Mouse (Mus musculus): ENCODE results near the gene Elf4.

GRCm38 (mm10) chrX:48432599-48433526, 30.1 kb downstream of the Elf4 start:
- TF ChIP-seq GATA1 (IDR thresholded peaks at IDR 0.05; ENCODE audit: borderline replicate concordance, low read length): no peak
- no peak for TF ChIP-seq FLI1 (IDR thresholded peaks at IDR 0.05; ENCODE audit: low read length)

All from megakaryocyte, embryonic 14.5 days (primary cell).